Mouse (Mus musculus) testis, adult 2 months (tissue): ENCODE results near the gene Ercc8.

Experiments used
- CTCF ChIP-seq: fragments of 200-500 bp; IDR thresholded peaks from 2 replicates; pipeline ENCODE4 v1.5.1; 2012; ENCODE audit warnings: low read depth, mild to moderate bottlenecking, inconsistent platforms, low read length, moderate library complexity; ENCODE audit not compliant: control insufficient read depth, insufficient read depth, insufficient replicate concordance
- POLR2A ChIP-seq: fragments of 200-500 bp; IDR thresholded peaks from 2 replicates; pipeline ENCODE4 v1.6.1; 2012; ENCODE audit warnings: low read depth, mild to moderate bottlenecking, inconsistent platforms, low read length, moderate library complexity; ENCODE audit not compliant: control insufficient read depth

DNA sequence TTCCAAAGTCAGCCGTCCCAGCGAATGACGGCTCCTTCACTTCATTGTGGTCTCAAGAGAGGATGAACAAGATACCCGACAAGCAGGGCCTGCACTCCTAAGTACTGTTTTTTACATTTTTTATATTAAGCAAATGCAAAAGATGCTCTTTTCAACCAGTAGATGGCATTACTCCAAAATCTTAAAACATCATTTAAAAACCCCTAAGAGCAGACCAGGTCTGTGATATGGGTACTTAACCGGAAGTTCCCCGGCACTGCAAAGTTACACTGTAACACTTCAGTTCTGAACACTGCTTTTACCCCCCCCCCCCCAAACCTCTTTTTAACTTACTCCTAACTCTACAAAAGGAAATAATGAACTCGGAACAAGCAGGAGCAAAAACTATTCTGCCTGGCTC, 29.5 kb upstream of the Ercc8 start:
- TF ChIP-seq CTCF (no peak), POLR2A (no peak)
